Mouse (Mus musculus) limb, embryonic 14.5 days (tissue): ENCODE data around the gene Krtap9-3. TPM values are rescaled to one million over a fixed set of nuclear protein-coding genes. Genes with fewer than 3 reads are reported as not detected.

Experiments used
- ATAC-seq: fragments of 200-750 bp; cut with Nextera tagmentation; 2 replicates; pipeline ENCODE4 v1.8.0; 2017; ENCODE audit warnings: low read depth, moderate number of reproducible peaks, moderate TSS enrichment; ENCODE audit not compliant: low FRiP score
- DNase-seq: peaks from one replicate; pipeline ENCODE4 v3.0.0-alpha.2; 2015; ENCODE audit warnings: low spot score
- H3K27ac ChIP-seq: fragments of 300-500 bp; sonication (generic); replicated peaks from 2 replicates; pipeline ENCODE4 v1.5.1; 2014; ENCODE audit warnings: low read depth, mild to moderate bottlenecking, low read length, moderate library complexity, mixed read lengths
- H3K27me3 ChIP-seq: fragments of 300-500 bp; sonication (generic); 2 replicates; pipeline ENCODE4 v1.6.1; 2014; ENCODE audit warnings: low read length, mixed read lengths; ENCODE audit not compliant: control insufficient read depth, insufficient read depth
- H3K36me3 ChIP-seq: fragments of 300-500 bp; sonication (generic); 2 replicates; pipeline ENCODE4 v1.6.1; 2014; ENCODE audit warnings: mild to moderate bottlenecking, low read length, moderate library complexity, mixed read lengths; ENCODE audit not compliant: control insufficient read depth, insufficient read depth
- H3K4me1 ChIP-seq: fragments of 300-500 bp; sonication (generic); 2 replicates; pipeline ENCODE4 v1.6.1; 2014; ENCODE audit warnings: antibody characterized with exemption, low read length, mixed read lengths; ENCODE audit not compliant: control insufficient read depth, insufficient read depth
- H3K4me2 ChIP-seq: fragments of 300-500 bp; sonication (generic); replicated peaks from 2 replicates; pipeline ENCODE4 v1.6.1; 2014; ENCODE audit warnings: low read depth, mild to moderate bottlenecking, low read length, moderate library complexity; ENCODE audit not compliant: severe bottlenecking
- H3K4me3 ChIP-seq: fragments of 300-500 bp; sonication (generic); replicated peaks from 2 replicates; pipeline ENCODE4 v1.5.1; 2014; ENCODE audit warnings: low read length
- H3K9ac ChIP-seq: fragments of 300-500 bp; sonication (generic); 2 replicates; pipeline ENCODE4 v1.6.1; 2014; ENCODE audit warnings: mild to moderate bottlenecking, low read depth, low read length, moderate library complexity; ENCODE audit not compliant: severe bottlenecking
- H3K9me3 ChIP-seq: fragments of 300-500 bp; sonication (generic); 2 replicates; pipeline ENCODE4 v1.6.1; 2016; ENCODE audit warnings: low read length; ENCODE audit not compliant: control insufficient read depth
- POLR2A ChIP-seq: fragments of 200-500 bp; IDR thresholded peaks from 2 replicates; pipeline ENCODE4 v1.8.0; 2012; ENCODE audit warnings: inconsistent platforms, mild to moderate bottlenecking, moderate library complexity, borderline replicate concordance; ENCODE audit not compliant: insufficient read depth, insufficient read length; ENCODE audit errors: extremely low read depth
- WGBS: fragments of 180-500 bp; shearing (Covaris S2); extraction: QIAGEN DNeasy Blood & Tissue Kit; methylation state at CpG from one replicate; pipeline ENCODE4 v1.1.7; 2014; 5-methylcytosine and 5-hydroxymethylcytosine counted together
- polyA plus RNA-seq, 2 experiments: library from polyadenylated mRNA; depleted of rRNA in 1 of 2; stranded (reverse) in 1 of 2; unstranded in 1 of 2; fragments of >200 nt; fragmentation: Nextera tagmentation in 1 of 2; extraction: Ambion mirVana in 1 of 2; gene quantifications; 2 replicates each; pipeline versions ENCODE4 v1.2.1 to v1.2.3; 2012 to 2014

Gene Krtap9-3
- polyA plus RNA-seq, 2 experiments = not detected

- no peaks in the 10 kb centered on the region for H3K36me3 ChIP-seq
- no peaks in the 10 kb centered on the region for H3K9me3 ChIP-seq
- no peak within 1 kb of the TSS for H3K9ac ChIP-seq
- no peak for ATAC-seq
- DNase-seq = no peak
- H3K27ac ChIP-seq = no peak within 1 kb of the TSS
- no peak within 1 kb of the TSS for H3K4me3 ChIP-seq
- H3K4me2 ChIP-seq = no peak within 1 kb of the TSS
- no peak for TF ChIP-seq POLR2A
- WGBS = 17% methylated on average over 7 of the region's 8 CpGs
- no peaks in the 10 kb centered on the region for H3K4me1 ChIP-seq
- no peaks in the 10 kb centered on the region for H3K27me3 ChIP-seq
These were observed 36.8 kb upstream of the Krtap9-3 start, which contains the start of gene Krtap4-2 for GRCm38 (mm10) chr11:99634653-99635134. Gene Krtap4-2, minus strand, starts transcription at chr11:99635084.

GRCm38 (mm10) chr11:99633293-99633692 lies 35.4 kb upstream of the Krtap9-3 start:
- H3K36me3 ChIP-seq = no peaks in the 10 kb centered on the region
- TF ChIP-seq POLR2A = no peak
- H3K9me3 ChIP-seq = no peaks in the 10 kb centered on the region
- no peak overlapping the region for H3K4me3 ChIP-seq
- DNase-seq = no peak
- H3K9ac ChIP-seq = no peak overlapping the region
- no peak overlapping the region for H3K4me2 ChIP-seq
- 68% methylated on average over 2 of the region's 2 CpGs for WGBS
- no peak for ATAC-seq
- H3K27me3 ChIP-seq = no peaks in the 10 kb centered on the region
- H3K4me1 ChIP-seq = no peaks in the 10 kb centered on the region
- H3K27ac ChIP-seq = no peak overlapping the region

DNA sequence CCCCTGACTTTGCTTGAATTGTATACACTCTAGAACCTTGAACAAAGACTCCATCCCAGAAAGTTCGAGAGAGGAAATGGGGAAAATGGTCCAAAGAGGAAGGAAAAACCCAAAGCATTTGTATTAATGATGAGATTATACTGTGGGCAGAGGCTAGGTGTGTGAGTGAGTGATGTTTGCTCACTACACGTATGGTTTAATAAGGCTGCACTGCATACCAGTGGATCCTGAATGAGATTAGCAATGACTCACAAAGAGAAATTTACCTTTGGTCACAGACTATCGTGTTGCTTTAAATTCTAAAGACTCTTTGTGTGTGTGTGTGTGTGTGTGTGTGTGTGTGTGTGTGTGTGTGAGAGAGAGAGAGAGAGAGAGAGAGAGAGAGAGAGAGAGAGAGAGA lies 33.0 kb upstream of the Krtap9-3 start:
- 76% methylated on average over 3 of the region's 3 CpGs for WGBS
- TF ChIP-seq POLR2A = no peak
- Histone ChIP-seq H3K27ac (no peak overlapping the region), H3K4me2 (no peak overlapping the region), H3K36me3 (no peaks in the 10 kb centered on the region), H3K4me3 (no peak overlapping the region), H3K4me1 (no peaks in the 10 kb centered on the region), H3K27me3 (no peaks in the 10 kb centered on the region), H3K9me3 (no peaks in the 10 kb centered on the region), H3K9ac (no peak overlapping the region)
- DNase-seq (no peak), ATAC-seq (no peak)

- Histone ChIP-seq H3K4me2 (no peak within 1 kb of the TSS), H3K27me3 (no peaks in the 10 kb centered on the region), H3K4me1 (no peaks in the 10 kb centered on the region), H3K27ac (no peak within 1 kb of the TSS), H3K36me3 (no peaks in the 10 kb centered on the region), H3K9me3 (no peaks in the 10 kb centered on the region), H3K4me3 (no peak within 1 kb of the TSS), H3K9ac (no peak within 1 kb of the TSS)
- TF ChIP-seq POLR2A = no peak
- 77% methylated on average over 4 of the region's 4 CpGs for WGBS
- ATAC-seq (no peak), DNase-seq (no peak)
These were observed 30.2 kb upstream of the Krtap9-3 start, which contains the start of gene Krtap4-1 for GRCm38 (mm10) chr11:99628138-99628537. Gene Krtap4-1, minus strand, starts transcription at chr11:99628238.

GRCm38 (mm10) chr11:99620335-99620734 lies 22.4 kb upstream of the Krtap9-3 start, which contains the start of gene Gm11562:
Gene Gm11562, minus strand, starts transcription at chr11:99620435.
- H3K9me3 ChIP-seq = no peaks in the 10 kb centered on the region
- H3K4me1 ChIP-seq = no peaks in the 10 kb centered on the region
- ATAC-seq = no peak
- DNase-seq = no peak
- TF ChIP-seq POLR2A = no peak
- H3K36me3 ChIP-seq = no peaks in the 10 kb centered on the region
- no peak within 1 kb of the TSS for H3K4me2 ChIP-seq
- WGBS = 74% methylated on average over 2 of the region's 2 CpGs
- H3K9ac ChIP-seq = no peak within 1 kb of the TSS
- no peaks in the 10 kb centered on the region for H3K27me3 ChIP-seq
- no peak within 1 kb of the TSS for H3K4me3 ChIP-seq
- no peak within 1 kb of the TSS for H3K27ac ChIP-seq
